Comparison of ENCODE assay signal across 25 mouse cellular contexts in genomic region chr3:38519971-38520370, GRCm38 (mm10). TPM values are rescaled to one million over a fixed set of nuclear protein-coding genes. Genes with fewer than 3 reads are reported as not detected.
DNase-seq lines count a peak whose midpoint lies in the region; ATAC-seq and TF ChIP-seq lines count a peak whose summit lies in the region.
"Had no signal": no experiment of that assay in that cellular context is flagged by ENCODE, and none has a peak within 500 bp of the region (broad histone marks: within the 10 kb centered on the region; RNA-seq: fewer than 3 reads in every experiment).

No protein-coding gene starts in this region.

- H3K4me2 ChIP-seq in heart, embryonic 11.5 days = no peak overlapping the region
- H3K4me2 ChIP-seq: forebrain, embryonic 13.5 days; heart, embryonic 13.5 days; hindbrain, embryonic 14.5 days had no signal

- intact Hi-C loops in left cerebral cortex, postnatal 4 days (cut with DNase I) = no loop called here
- intact Hi-C loops in left cerebral cortex, postnatal 14 days (cut with DNase I) = no loop called here

- 80% methylated on average over 3 of the region's 3 CpGs for WGBS in heart, embryonic 11.5 days (ENCODE audit: insufficient replicate concordance)

- no peaks in the 10 kb centered on the region for H3K27me3 ChIP-seq in heart, embryonic 11.5 days (ENCODE audit: control insufficient read depth, insufficient read depth, low read length)
- H3K27me3 ChIP-seq: CH12.LX; forebrain, embryonic 13.5 days; heart, embryonic 13.5 days had no signal

- no peak overlapping the region for H3K9ac ChIP-seq in heart, embryonic 11.5 days (ENCODE audit: low read depth, low read length)
- no peak overlapping the region for H3K9ac ChIP-seq in ES-E14 (ENCODE audit: insufficient read depth, low read depth, low read length, poor library complexity, severe bottlenecking)
- H3K9ac ChIP-seq: forebrain, embryonic 13.5 days; heart, embryonic 13.5 days; hindbrain, embryonic 14.5 days had no signal

- DNase-seq in heart, adult 11 months = peak; percentile 17
- peak; percentile 2 for DNase-seq in left cerebral cortex, postnatal 4 days
- DNase-seq in left cerebral cortex, postnatal 14 days (ENCODE audit: low spot score in 2 of 2) = no peak
- DNase-seq in ES-E14 (ENCODE audit: low read depth, low spot score) = peak; percentile 7
- DNase-seq in lung, adult 18-20 months = no peak
- no peak for DNase-seq in gastrocnemius, adult 18-20 months (ENCODE audit: low spot score)
- DNase-seq: adrenal gland, adult 2 months; adrenal gland, postnatal 14 days; B cell, adult 2 months; cerebellum, adult 11 months; cerebellum, adult 9-11 months; gastrocnemius, adult 2 months; gastrocnemius, postnatal 14 days; heart, adult 18-20 months; heart, postnatal 14 days; heart, postnatal 4 days had no signal

- H3K4me3 ChIP-seq in heart, embryonic 11.5 days (ENCODE audit: low read depth, low read length) = no peak overlapping the region
- H3K4me3 ChIP-seq in ES-E14 (ENCODE audit: insufficient read depth in 1 of 2, low read depth in 1 of 2, low read length in 2 of 2, poor library complexity in 1 of 2, severe bottlenecking in 1 of 2) = no peak overlapping the region
- H3K4me3 ChIP-seq: forebrain, embryonic 10.5 days; forebrain, embryonic 13.5 days; gastrocnemius, adult 2 months; heart, embryonic 13.5 days had no signal

- in situ Hi-C loops in ES-E14 (cut with MboI; ENCODE audit: low sequenced_read_pairs in 2 of 2, unreplicated experiment in 2 of 2) = no loop called here

- no peaks in the 10 kb centered on the region for H3K4me1 ChIP-seq in heart, embryonic 11.5 days (ENCODE audit: control insufficient read depth, insufficient read depth, low read length)
- H3K4me1 ChIP-seq in ES-E14 (ENCODE audit: control insufficient read depth in 2 of 2, insufficient read depth in 2 of 2, low read length in 2 of 2, poor library complexity in 1 of 2) = no peaks in the 10 kb centered on the region
- H3K4me1 ChIP-seq: forebrain, embryonic 10.5 days; forebrain, embryonic 13.5 days; heart, embryonic 13.5 days had no signal

- no peaks in the 10 kb centered on the region for H3K36me3 ChIP-seq in heart, embryonic 11.5 days (ENCODE audit: control insufficient read depth, insufficient read depth, low read length)
- no peaks in the 10 kb centered on the region for H3K36me3 ChIP-seq in ES-E14 (ENCODE audit: control insufficient read depth, insufficient read depth, low read length, poor library complexity, severe bottlenecking)
- H3K36me3 ChIP-seq: forebrain, embryonic 10.5 days; heart, embryonic 13.5 days had no signal

- H3K9me3 ChIP-seq in heart, embryonic 11.5 days (replicated peaks; ENCODE audit: control insufficient read depth, low read length) = no peaks in the 10 kb centered on the region
- no peaks in the 10 kb centered on the region for H3K9me3 ChIP-seq in ES-E14 (ENCODE audit: control insufficient read depth, insufficient read depth, low read depth, low read length)
- H3K9me3 ChIP-seq: forebrain, embryonic 10.5 days; forebrain, embryonic 13.5 days; heart, embryonic 13.5 days had no signal

- ATAC-seq in heart, embryonic 11.5 days (replicated peaks; ENCODE audit: insufficient number of reproducible peaks, low FRiP score, low TSS enrichment) = no peak
- ATAC-seq: forebrain, embryonic 13.5 days; forebrain, embryonic 16.5 days; hindbrain, postnatal 0 days; inflammation-experienced regulatory T-cells, adult 6 months had no signal

- H3K27ac ChIP-seq in heart, embryonic 11.5 days (ENCODE audit: low read depth, low read length) = no peak overlapping the region
- H3K27ac ChIP-seq in ES-E14 (ENCODE audit: insufficient read depth, low read depth, low read length, poor library complexity, severe bottlenecking) = no peak overlapping the region
- H3K27ac ChIP-seq: forebrain, embryonic 10.5 days; forebrain, embryonic 13.5 days; gastrocnemius, adult 2 months; heart, embryonic 13.5 days; hindbrain, embryonic 14.5 days; hindbrain, postnatal 0 days had no signal

TF ChIP-seq in ES-E14, 5 proteins besides CTCF, POLR2A, EP300 and RAD21:
- TF ChIP-seq HCFC1 (IDR thresholded peaks at IDR 0.05; ENCODE audit: borderline replicate concordance, insufficient read depth, low read length) (no peak), ZNF384 (IDR thresholded peaks at IDR 0.05; ENCODE audit: low read depth, low read length) (no peak), CHD2 (IDR thresholded peaks at IDR 0.05; ENCODE audit: low read depth, low read length) (no peak), ZC3H11A (IDR thresholded peaks at IDR 0.05; ENCODE audit: borderline replicate concordance, low read depth, low read length) (no peak), MAFK (IDR thresholded peaks at IDR 0.05; ENCODE audit: insufficient read depth, low read depth, low read length) (no peak)
TF ChIP-seq in ES-E14: peak in this region for 0.

RNA-seq across cellular contexts. Expression of gene Ankrd50, which starts 35.3 kb away (rescaled TPM):
- polyA plus RNA-seq in heart, embryonic 11.5 days (2014; fragmentation: Nextera tagmentation; extraction: Ambion mirVana) = 17.3 and 20.3 TPM in 2 replicates
- total RNA-seq in left cerebral cortex, postnatal 4 days (2021) = 10 to 100 TPM; 77.0 to 84.6 TPM
- total RNA-seq in left cerebral cortex, postnatal 14 days (2021) = 10 to 100 TPM; 73.2 to 78.9 TPM
- 14.6 and 27.0 TPM in 2 replicates for total RNA-seq in ES-E14 (2012; rRNA removed)
- total RNA-seq in gastrocnemius, adult 18-20 months (2021) = 10 to 100 TPM in 1 of 2 experiments, 1 to 10 TPM in 1; 6.6 to 11.2 TPM

Comparison
In these comparisons a context has a peak if more than half of its experiments do, and no peak if none do; other contexts are left out.
1. DNase-seq: peak in heart, adult 11 months (single experiment), left cerebral cortex, postnatal 4 days (single experiment) and ES-E14 (single experiment); none in left cerebral cortex, postnatal 14 days (0 of 2), lung, adult 18-20 months (0 of 2) and gastrocnemius, adult 18-20 months (single experiment).